Mouse (Mus musculus): ENCODE results near the gene 4930415O20Rik. TPM values are rescaled to one million over a fixed set of nuclear protein-coding genes. Genes with fewer than 3 reads are reported as not detected.

4930415O20Rik gene
- polyA plus RNA-seq, 1 experiment from 2014 or later: not detected

Other genes with a start within 250 kb of the 4930415O20Rik start
- not detected in 2 replicates for gene Olfr284, start 230.0 kb upstream of the 4930415O20Rik start, polyA plus RNA-seq (2015; fragmentation: Nextera tagmentation; extraction: Ambion mirVana)
- gene Olfr283, start 190.1 kb upstream of the 4930415O20Rik start, polyA plus RNA-seq (2015; fragmentation: Nextera tagmentation; extraction: Ambion mirVana): not detected in 2 replicates
- gene Olfr282, start 139.8 kb upstream of the 4930415O20Rik start, polyA plus RNA-seq (2015; fragmentation: Nextera tagmentation; extraction: Ambion mirVana): not detected in 2 replicates
- not detected in 2 replicates for gene Olfr281, start 118.4 kb upstream of the 4930415O20Rik start, polyA plus RNA-seq (2015; fragmentation: Nextera tagmentation; extraction: Ambion mirVana)
- not detected in 2 replicates for gene OR5BS1P, start 101.1 kb upstream of the 4930415O20Rik start, polyA plus RNA-seq (2015; fragmentation: Nextera tagmentation; extraction: Ambion mirVana)
- gene Lalba, start 88.3 kb upstream of the 4930415O20Rik start, polyA plus RNA-seq (2015; fragmentation: Nextera tagmentation; extraction: Ambion mirVana): 0.19 TPM in 1 of 2 replicates, not detected in the other
- not detected in 2 replicates for gene Olfr279, start 78.6 kb upstream of the 4930415O20Rik start, polyA plus RNA-seq (2015; fragmentation: Nextera tagmentation; extraction: Ambion mirVana)
- 139 and 147 TPM in 2 replicates for gene Kansl2, start 36.7 kb upstream of the 4930415O20Rik start, polyA plus RNA-seq (2015; fragmentation: Nextera tagmentation; extraction: Ambion mirVana)
- 57.7 and 62.1 TPM in 2 replicates for gene Ccnt1, start 81 bp upstream of the 4930415O20Rik start, polyA plus RNA-seq (2015; fragmentation: Nextera tagmentation; extraction: Ambion mirVana)
- gene Adcy6, start 39.1 kb downstream of the 4930415O20Rik start, polyA plus RNA-seq (2015; fragmentation: Nextera tagmentation; extraction: Ambion mirVana): 16.9 and 17.1 TPM in 2 replicates
- 43.7 and 48.2 TPM in 2 replicates for gene Cacnb3, start 59.8 kb downstream of the 4930415O20Rik start, polyA plus RNA-seq (2015; fragmentation: Nextera tagmentation; extraction: Ambion mirVana)
- gene Ddx23, start 91.9 kb downstream of the 4930415O20Rik start, polyA plus RNA-seq (2015; fragmentation: Nextera tagmentation; extraction: Ambion mirVana): 34.5 and 35.5 TPM in 2 replicates
- 0.87 and 1.1 TPM in 2 replicates for gene Rnd1, start 106.5 kb downstream of the 4930415O20Rik start, polyA plus RNA-seq (2015; fragmentation: Nextera tagmentation; extraction: Ambion mirVana)
- gene Ccdc65, start 137.2 kb downstream of the 4930415O20Rik start, polyA plus RNA-seq (2015; fragmentation: Nextera tagmentation; extraction: Ambion mirVana): 0.87 and 0.90 TPM in 2 replicates
- 50.8 and 51.5 TPM in 2 replicates for gene Fkbp11, start 157.2 kb downstream of the 4930415O20Rik start, polyA plus RNA-seq (2015; fragmentation: Nextera tagmentation; extraction: Ambion mirVana)
- gene Arf3, start 192.2 kb downstream of the 4930415O20Rik start, polyA plus RNA-seq (2015; fragmentation: Nextera tagmentation; extraction: Ambion mirVana): 39.1 and 41.0 TPM in 2 replicates
- gene Wnt10b, start 207.1 kb downstream of the 4930415O20Rik start, polyA plus RNA-seq (2015; fragmentation: Nextera tagmentation; extraction: Ambion mirVana): 2.1 and 2.4 TPM in 2 replicates
- not detected in 2 replicates for gene Wnt1, start 218.9 kb downstream of the 4930415O20Rik start, polyA plus RNA-seq (2015; fragmentation: Nextera tagmentation; extraction: Ambion mirVana)
- 0.05 TPM in 1 of 2 replicates, not detected in the other for gene Ddn, start 238.5 kb downstream of the 4930415O20Rik start, polyA plus RNA-seq (2015; fragmentation: Nextera tagmentation; extraction: Ambion mirVana)